Mouse (Mus musculus): ENCODE data around the gene Plekha7. TPM values are rescaled to one million over a fixed set of nuclear protein-coding genes. Genes with fewer than 3 reads are reported as not detected.

Plekha7 gene
- total and polyA plus RNA-seq, 2 experiments: 2.3 to 2.9 TPM

GRCm38 (mm10) chr7:116137671-116138070 is 170.5 kb downstream of the Plekha7 start:
- 83% methylated on average over 3 of the region's 3 CpGs for WGBS
- H3K4me3 ChIP-seq (ENCODE audit: insufficient read depth, low read depth, low read length): no peak overlapping the region
- H3K27ac ChIP-seq (replicated peaks; ENCODE audit: insufficient read depth, low read depth, low read length): no peak overlapping the region
- DNase-seq (ENCODE audit: extremely low read depth, low read depth, low spot score): no peak
- no peak overlapping the region for H3K9ac ChIP-seq (ENCODE audit: low read depth, low read length)
- H3K79me2 ChIP-seq (ENCODE audit: control insufficient read depth, insufficient read depth, low read length): no peaks in the 10 kb centered on the region
- no peaks in the 10 kb centered on the region for H3K4me1 ChIP-seq (ENCODE audit: control insufficient read depth, insufficient read depth, low read length)
- TF ChIP-seq CTCF (IDR thresholded peaks at IDR 0.05; ENCODE audit: low read depth, low read length): no peak
- TF ChIP-seq POLR2A (IDR thresholded peaks at IDR 0.05; ENCODE audit: extremely low read depth, insufficient read depth, low read length): no peak
- H3K27me3 ChIP-seq (ENCODE audit: control insufficient read depth, insufficient read depth, low read length): no peaks in the 10 kb centered on the region
- peaks cover 2% of the 10 kb centered on the region; the same call in 1 of the 2 replicates for H3K36me3 ChIP-seq (ENCODE audit: control insufficient read depth, insufficient read depth, low read length)

GRCm38 (mm10) chr7:116137149-116137548 is 171.0 kb downstream of the Plekha7 start:
- Histone ChIP-seq H3K36me3 (ENCODE audit: control insufficient read depth, insufficient read depth, low read length) (peaks cover 2% of the 10 kb centered on the region; the same call in 1 of the 2 replicates), H3K27me3 (ENCODE audit: control insufficient read depth, insufficient read depth, low read length) (no peaks in the 10 kb centered on the region), H3K4me3 (ENCODE audit: insufficient read depth, low read depth, low read length) (no peak overlapping the region), H3K79me2 (ENCODE audit: control insufficient read depth, insufficient read depth, low read length) (no peaks in the 10 kb centered on the region), H3K9ac (ENCODE audit: low read depth, low read length) (no peak overlapping the region), H3K4me1 (ENCODE audit: control insufficient read depth, insufficient read depth, low read length) (no peaks in the 10 kb centered on the region), H3K27ac (replicated peaks; ENCODE audit: insufficient read depth, low read depth, low read length) (no peak overlapping the region)
- TF ChIP-seq POLR2A (IDR thresholded peaks at IDR 0.05; ENCODE audit: extremely low read depth, insufficient read depth, low read length) (no peak), CTCF (IDR thresholded peaks at IDR 0.05; ENCODE audit: low read depth, low read length) (no peak)
- DNase-seq (ENCODE audit: extremely low read depth, low read depth, low spot score): no peak
- WGBS: 84% methylated on average over 12 of the region's 12 CpGs

GRCm38 (mm10) chr7:116134413-116135292 is 173.5 kb downstream of the Plekha7 start:
- H3K27me3 ChIP-seq (ENCODE audit: control insufficient read depth, insufficient read depth, low read length): no peaks in the 10 kb centered on the region
- no peak overlapping the region for H3K9ac ChIP-seq (ENCODE audit: low read depth, low read length)
- H3K4me1 ChIP-seq (ENCODE audit: control insufficient read depth, insufficient read depth, low read length): no peaks in the 10 kb centered on the region
- no peaks in the 10 kb centered on the region; the same call in 1 of the 2 replicates for H3K36me3 ChIP-seq (ENCODE audit: control insufficient read depth, insufficient read depth, low read length)
- H3K27ac ChIP-seq (replicated peaks; ENCODE audit: insufficient read depth, low read depth, low read length): no peak overlapping the region
- no peaks in the 10 kb centered on the region for H3K79me2 ChIP-seq (ENCODE audit: control insufficient read depth, insufficient read depth, low read length)
- no peak for DNase-seq (ENCODE audit: extremely low read depth, low read depth, low spot score)
- 84% methylated on average over 31 of the region's 31 CpGs for WGBS
- TF ChIP-seq CTCF (IDR thresholded peaks at IDR 0.05; ENCODE audit: low read depth, low read length) (0 out of 2 replicates have a peak, but pooled peaks have one; percentile 8), POLR2A (IDR thresholded peaks at IDR 0.05; ENCODE audit: extremely low read depth, insufficient read depth, low read length) (no peak)
- no peak overlapping the region for H3K4me3 ChIP-seq (ENCODE audit: insufficient read depth, low read depth, low read length)

GRCm38 (mm10) chr7:116132078-116132477 is 176.1 kb downstream of the Plekha7 start:
- Histone ChIP-seq H3K27ac (replicated peaks; ENCODE audit: insufficient read depth, low read depth, low read length) (no peak overlapping the region), H3K4me1 (ENCODE audit: control insufficient read depth, insufficient read depth, low read length) (no peaks in the 10 kb centered on the region), H3K9ac (ENCODE audit: low read depth, low read length) (no peak overlapping the region), H3K79me2 (ENCODE audit: control insufficient read depth, insufficient read depth, low read length) (no peaks in the 10 kb centered on the region), H3K4me3 (ENCODE audit: insufficient read depth, low read depth, low read length) (no peak overlapping the region), H3K27me3 (ENCODE audit: control insufficient read depth, insufficient read depth, low read length) (no peaks in the 10 kb centered on the region), H3K36me3 (ENCODE audit: control insufficient read depth, insufficient read depth, low read length) (no peaks in the 10 kb centered on the region)
- peak; percentile 48 for DNase-seq (ENCODE audit: extremely low read depth, low read depth, low spot score)
- WGBS: 6% methylated on average over 5 of the region's 5 CpGs
- TF ChIP-seq CTCF (IDR thresholded peaks at IDR 0.05; ENCODE audit: low read depth, low read length) (peak; percentile 90), POLR2A (IDR thresholded peaks at IDR 0.05; ENCODE audit: extremely low read depth, insufficient read depth, low read length) (no peak)

GRCm38 (mm10) chr7:116131390-116131789 is 176.8 kb downstream of the Plekha7 start:
- no peaks in the 10 kb centered on the region for H3K36me3 ChIP-seq (ENCODE audit: control insufficient read depth, insufficient read depth, low read length)
- no peak overlapping the region for H3K4me3 ChIP-seq (ENCODE audit: insufficient read depth, low read depth, low read length)
- DNase-seq (ENCODE audit: extremely low read depth, low read depth, low spot score): no peak
- H3K79me2 ChIP-seq (ENCODE audit: control insufficient read depth, insufficient read depth, low read length): no peaks in the 10 kb centered on the region
- H3K9ac ChIP-seq (ENCODE audit: low read depth, low read length): no peak overlapping the region
- H3K4me1 ChIP-seq (ENCODE audit: control insufficient read depth, insufficient read depth, low read length): no peaks in the 10 kb centered on the region
- WGBS: 70% methylated on average over 4 of the region's 4 CpGs
- TF ChIP-seq CTCF (IDR thresholded peaks at IDR 0.05; ENCODE audit: low read depth, low read length) (no peak), POLR2A (IDR thresholded peaks at IDR 0.05; ENCODE audit: extremely low read depth, insufficient read depth, low read length) (no peak)
- no peak overlapping the region for H3K27ac ChIP-seq (replicated peaks; ENCODE audit: insufficient read depth, low read depth, low read length)
- no peaks in the 10 kb centered on the region for H3K27me3 ChIP-seq (ENCODE audit: control insufficient read depth, insufficient read depth, low read length)

- H3K27me3 ChIP-seq (ENCODE audit: control insufficient read depth, insufficient read depth, low read length): no peaks in the 10 kb centered on the region
- H3K9ac ChIP-seq (ENCODE audit: low read depth, low read length): no peak overlapping the region
- H3K36me3 ChIP-seq (ENCODE audit: control insufficient read depth, insufficient read depth, low read length): no peaks in the 10 kb centered on the region
- 92% methylated on average over 10 of the region's 10 CpGs for WGBS
- DNase-seq (ENCODE audit: extremely low read depth, low read depth, low spot score): no peak
- no peak overlapping the region for H3K27ac ChIP-seq (replicated peaks; ENCODE audit: insufficient read depth, low read depth, low read length)
- no peak for TF ChIP-seq CTCF (IDR thresholded peaks at IDR 0.05; ENCODE audit: low read depth, low read length)
- TF ChIP-seq POLR2A (IDR thresholded peaks at IDR 0.05; ENCODE audit: extremely low read depth, insufficient read depth, low read length): no peak
- H3K79me2 ChIP-seq (ENCODE audit: control insufficient read depth, insufficient read depth, low read length): no peaks in the 10 kb centered on the region
- no peaks in the 10 kb centered on the region for H3K4me1 ChIP-seq (ENCODE audit: control insufficient read depth, insufficient read depth, low read length)
- H3K4me3 ChIP-seq (ENCODE audit: insufficient read depth, low read depth, low read length): no peak overlapping the region
These were observed 178.8 kb downstream of the Plekha7 start for GRCm38 (mm10) chr7:116129374-116129773.
